Mouse (Mus musculus) left cerebral cortex, postnatal 10 days (tissue): Measurements from ENCODE around the gene Ddx47. TPM values are rescaled to one million over a fixed set of nuclear protein-coding genes. Genes with fewer than 3 reads are reported as not detected.

Experiments used
- DNase-seq, 2 experiments: peaks; one replicate each; pipeline ENCODE4 v3.0.0; 2021 to 2022; ENCODE audit warnings: low spot score in 2 of 2, mixed read lengths in 1 of 2; ENCODE audit errors: extremely low spot score in 1 of 2
- intact Hi-C: fragments of 180-260 bp; cut with DNase I; formaldehyde crosslinking; loops from one replicate; pipeline ENCODE4 v1.15.1; 2025
- total RNA-seq, 2 experiments: library from RNA; stranded (reverse); gene quantifications; 2 replicates each; pipeline ENCODE4 v1.2.3; 2021

Ddx47 gene
- total RNA-seq, 2 experiments from 2014 or later: 51.6 to 53.7 TPM

DNA sequence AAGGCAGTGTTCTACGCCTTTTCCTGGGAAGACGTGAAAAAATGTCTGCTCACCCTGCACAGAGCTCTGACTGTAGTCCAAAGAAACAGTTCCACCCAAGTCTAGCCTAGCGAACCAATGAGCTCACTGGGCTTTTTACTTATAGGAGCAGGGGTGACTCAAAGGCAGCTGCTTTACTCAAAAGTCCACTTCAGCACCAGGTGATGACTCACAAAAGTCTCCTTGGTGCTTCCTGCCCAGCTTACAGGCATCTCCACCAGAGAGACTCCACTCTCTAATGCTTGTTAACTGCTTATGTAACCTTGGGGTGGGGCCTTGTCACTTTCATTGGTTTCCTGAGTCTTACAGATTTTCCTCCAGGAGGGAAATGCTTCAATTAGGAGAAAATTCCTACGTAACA, 49.3 kb downstream of the Ddx47 start:
- intact Hi-C loops: no loop called here
- DNase-seq: no peak

DNA sequence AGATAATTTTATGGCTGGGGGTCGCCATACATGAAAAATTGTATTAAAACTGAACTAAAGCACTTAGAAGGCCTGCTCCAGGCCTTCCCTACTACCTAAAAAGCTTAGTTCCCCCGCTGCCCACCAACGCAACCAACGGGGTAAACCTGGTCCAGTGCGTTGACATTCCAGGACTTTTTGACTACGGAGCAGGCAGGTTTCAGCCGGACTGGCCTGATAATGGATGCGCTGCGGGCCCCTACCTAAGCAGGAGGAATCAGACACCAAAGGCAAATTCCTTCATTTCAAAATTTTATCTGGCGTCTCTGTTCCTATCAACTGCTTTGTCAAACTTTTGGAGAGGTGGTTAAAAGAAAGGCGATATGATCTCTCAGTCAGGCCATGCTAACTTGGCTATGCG, 53.2 kb downstream of the Ddx47 start:
- no peak for DNase-seq
- intact Hi-C loops: no loop called here

DNA sequence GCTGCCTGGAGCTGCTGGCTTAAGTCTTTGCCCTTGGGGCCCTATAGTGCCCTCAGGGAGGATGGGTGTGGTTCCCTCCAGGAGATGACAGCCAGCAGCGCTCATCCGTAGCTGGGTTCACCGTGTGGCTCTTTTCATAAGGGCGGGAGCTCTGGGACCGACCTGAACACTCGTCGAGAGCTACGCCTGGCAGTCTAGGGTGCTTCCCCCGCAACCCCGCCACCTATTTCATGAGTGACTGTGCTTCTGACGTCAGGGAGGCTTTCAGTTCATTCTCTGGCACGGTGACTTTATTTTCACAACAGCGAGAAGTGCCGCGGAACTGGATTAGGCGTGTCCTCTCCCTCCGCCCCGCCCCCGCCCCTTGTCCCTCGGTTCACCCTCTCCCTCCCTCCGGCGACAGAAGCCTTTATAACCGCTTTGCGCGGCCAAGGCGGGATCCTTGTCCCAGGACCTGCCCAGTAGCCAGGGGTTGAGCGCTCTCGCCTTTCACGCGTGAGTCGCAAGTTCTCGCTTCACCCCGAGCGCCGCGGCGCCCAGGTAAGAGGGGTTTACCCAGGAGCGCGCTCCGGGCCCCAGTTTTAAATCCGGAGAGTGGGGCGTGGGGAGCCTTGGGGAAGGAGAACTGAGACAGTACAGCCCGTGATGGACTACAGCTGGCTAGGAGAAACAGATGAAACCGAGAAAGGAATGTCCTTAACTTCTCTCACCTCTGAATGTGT, 54.0 kb downstream of the Ddx47 start, which contains the start of gene Gprc5a:
Gene Gprc5a (plus strand): TSS at position 416 of the 722 bp plus-strand sequence.
- intact Hi-C loops: no loop called here
- DNase-seq: peak in 1 of 2 experiments; percentile 47

DNA sequence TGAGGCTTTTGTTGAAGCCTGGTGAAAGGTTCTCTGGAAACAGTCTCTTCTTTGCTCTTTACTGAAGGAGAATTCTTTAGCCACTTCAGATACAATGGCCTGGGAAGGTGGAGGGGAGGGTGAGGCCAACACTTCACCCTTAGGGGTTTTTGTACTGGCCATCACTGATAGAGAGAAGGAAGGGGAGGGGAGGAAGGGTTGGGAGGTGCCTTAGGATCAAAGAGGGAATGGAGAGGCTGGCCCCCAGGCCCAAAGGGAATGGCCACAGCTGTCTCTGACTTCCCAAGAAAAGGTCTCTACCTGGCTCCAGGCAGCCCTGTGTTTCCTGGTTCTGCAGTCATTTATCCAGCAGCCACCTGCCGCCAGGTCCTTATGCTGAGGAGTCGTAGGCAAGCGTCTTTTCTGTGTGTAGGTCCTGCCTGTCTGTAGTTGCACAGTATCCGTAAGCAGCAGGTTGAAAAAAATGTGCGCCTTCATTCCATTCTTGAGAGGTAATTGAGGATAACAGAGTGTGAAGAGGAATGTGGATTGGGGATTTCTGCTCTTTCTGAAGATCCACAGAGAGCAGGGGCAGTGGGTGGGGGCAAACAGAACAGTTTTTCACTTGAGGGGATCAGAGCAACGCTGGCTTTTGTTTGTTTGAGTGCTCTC, 55.5 kb downstream of the Ddx47 start:
- no peak for DNase-seq
- intact Hi-C loops: no loop called here

DNA sequence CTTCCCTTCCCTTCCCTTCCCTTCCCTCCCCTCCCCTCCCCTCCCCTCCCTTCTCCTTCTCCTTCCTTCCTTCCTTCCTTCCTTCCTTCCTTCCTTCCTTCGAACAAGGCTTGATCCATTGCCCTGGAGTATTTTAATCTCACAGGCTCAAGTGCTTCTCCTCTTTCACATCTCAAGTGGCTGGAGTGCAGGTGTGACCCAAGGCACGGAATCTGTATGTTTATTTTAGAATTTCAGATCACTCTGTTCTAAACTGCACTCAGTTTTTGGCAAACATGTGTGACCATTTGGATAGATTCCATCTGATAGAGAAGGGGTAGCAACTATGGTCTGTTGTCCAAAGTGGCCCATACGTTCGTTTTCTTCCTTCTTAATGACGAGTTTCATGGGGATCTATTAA, 56.8 kb downstream of the Ddx47 start:
- intact Hi-C loops: no loop called here
- no peak for DNase-seq

DNA sequence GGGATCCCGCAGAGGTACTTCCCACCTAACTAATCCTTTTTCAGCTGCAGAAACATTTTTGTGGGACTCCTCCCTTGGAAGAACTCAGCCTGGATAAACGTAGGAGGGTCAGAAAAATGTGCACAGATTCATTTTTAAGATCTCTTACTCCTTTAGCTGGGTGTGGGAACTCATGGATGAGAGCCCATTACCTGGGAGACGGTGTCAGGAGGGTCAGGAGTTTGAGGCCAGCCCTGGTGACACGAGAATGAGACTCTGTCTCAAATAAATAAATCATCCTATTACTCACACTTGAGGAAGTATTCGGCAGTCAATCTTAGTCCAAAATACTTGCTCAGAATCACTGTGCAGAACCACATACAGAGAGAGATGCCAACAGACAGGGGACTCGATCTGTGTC, 58.4 kb downstream of the Ddx47 start:
- no peak for DNase-seq
- intact Hi-C loops: no loop called here

DNA sequence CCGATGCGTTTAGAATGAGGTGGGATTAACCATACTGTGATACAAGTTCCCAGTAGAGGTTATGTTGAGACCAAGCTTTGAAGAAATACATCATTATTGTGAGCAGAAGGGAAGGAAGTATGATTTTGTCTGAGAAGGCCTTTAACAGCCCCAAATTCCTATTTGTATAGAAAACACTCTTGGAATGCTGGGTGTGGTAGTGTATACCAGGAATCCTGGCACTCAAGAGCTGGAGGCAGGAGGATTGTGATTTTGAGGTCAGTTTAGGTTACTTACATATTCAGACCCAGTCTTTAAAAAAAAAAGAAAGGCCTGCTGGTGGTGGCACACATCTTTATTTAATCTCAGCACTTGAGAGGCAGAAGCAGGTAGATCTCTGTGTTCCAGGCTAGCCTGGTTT, 58.9 kb downstream of the Ddx47 start:
- intact Hi-C loops: no loop called here
- no peak for DNase-seq

Other genes starting within 250 kb of the Ddx47 start
- 1 to 10 TPM; 5.6 to 6.6 TPM for gene Dusp16, start 219.0 kb upstream of the Ddx47 start, total RNA-seq
- gene Crebl2, start 181.5 kb upstream of the Ddx47 start, total RNA-seq: 1 to 10 TPM; 8.6 to 9.5 TPM
- 10 to 100 TPM; 23.4 to 26.0 TPM for gene Gpr19, start 113.0 kb upstream of the Ddx47 start, total RNA-seq
- gene Cdkn1b, start 91.2 kb upstream of the Ddx47 start, total RNA-seq: 10 to 100 TPM; 45.0 to 46.9 TPM
- gene Apold1, start 29.9 kb upstream of the Ddx47 start, total RNA-seq: 1 to 10 TPM; 5.4 to 5.7 TPM
- gene Gprc5a, start 54.0 kb downstream of the Ddx47 start, total RNA-seq: under 1 TPM; 0.21 to 0.26 TPM
- not detected for gene Gprc5d, start 106.7 kb downstream of the Ddx47 start, total RNA-seq
- gene Fam234b, start 186.4 kb downstream of the Ddx47 start, total RNA-seq: 10 to 100 TPM; 98.1 TPM
- gene Hebp1, start 186.4 kb downstream of the Ddx47 start, total RNA-seq: 10 to 100 TPM; 37.8 to 39.5 TPM
- gene Gsg1, start 242.7 kb downstream of the Ddx47 start, total RNA-seq: not detected